Mouse (Mus musculus) limb, embryonic 11.5 days (tissue): ENCODE data around the gene Pcsk5. TPM values are rescaled to one million over a fixed set of nuclear protein-coding genes. Genes with fewer than 3 reads are reported as not detected.
A peak's percentile ranks its signal among the peaks of the same experiment; 100 is the strongest.

Experiments
- ATAC-seq: fragments of 200-750 bp; cut with Nextera tagmentation; 2 replicates; pipeline ENCODE4 v1.8.0; 2017; ENCODE audit warnings: low read depth; ENCODE audit not compliant: insufficient number of reproducible peaks, low FRiP score, low TSS enrichment
- DNase-seq: peaks from one replicate; pipeline ENCODE4 v3.0.0-alpha.2; 2015; ENCODE audit warnings: low spot score
- H3K27ac ChIP-seq: fragments of 300-500 bp; sonication (generic); replicated peaks from 2 replicates; pipeline ENCODE4 v1.5.1; 2014; ENCODE audit warnings: low read depth, mild to moderate bottlenecking, low read length
- H3K27me3 ChIP-seq: fragments of 300-500 bp; sonication (generic); 2 replicates; pipeline ENCODE4 v1.6.1; 2014; ENCODE audit warnings: mild to moderate bottlenecking, low read length, mixed read lengths; ENCODE audit not compliant: control insufficient read depth, insufficient read depth
- H3K36me3 ChIP-seq: fragments of 300-500 bp; sonication (generic); 2 replicates; pipeline ENCODE4 v1.6.1; 2014; ENCODE audit warnings: mild to moderate bottlenecking, low read length, moderate library complexity, mixed read lengths; ENCODE audit not compliant: control insufficient read depth, insufficient read depth
- H3K4me1 ChIP-seq: fragments of 300-500 bp; sonication (generic); 2 replicates; pipeline ENCODE4 v1.6.1; 2014; ENCODE audit warnings: low read length, mixed read lengths; ENCODE audit not compliant: control insufficient read depth, insufficient read depth
- H3K4me2 ChIP-seq: fragments of 300-500 bp; sonication (generic); 2 replicates; pipeline ENCODE4 v1.6.1; 2014; ENCODE audit warnings: low read depth, mild to moderate bottlenecking, moderate library complexity; ENCODE audit not compliant: severe bottlenecking
- H3K4me3 ChIP-seq: fragments of 300-500 bp; sonication (generic); 2 replicates; pipeline ENCODE4 v1.5.1; 2014; ENCODE audit warnings: low read depth, low read length
- H3K9ac ChIP-seq: fragments of 300-500 bp; sonication (generic); 2 replicates; pipeline ENCODE4 v1.6.1; 2014; ENCODE audit warnings: mild to moderate bottlenecking, low read length
- H3K9me3 ChIP-seq: fragments of 300-500 bp; sonication (generic); 2 replicates; pipeline ENCODE4 v1.6.1; 2016; ENCODE audit warnings: low read length; ENCODE audit not compliant: control insufficient read depth
- WGBS: fragments of 180-500 bp; shearing (Covaris S2); extraction: QIAGEN DNeasy Blood & Tissue Kit; methylation state at CpG from one replicate; pipeline ENCODE4 v1.1.7; 2014; 5-methylcytosine and 5-hydroxymethylcytosine counted together
- polyA plus RNA-seq: library from polyadenylated mRNA; unstranded; fragments of >200 nt; fragmentation: Nextera tagmentation; extraction: Ambion mirVana; gene quantifications from 2 replicates; pipeline ENCODE4 v1.2.1, GENCODE M21; 2014

Pcsk5 gene
- polyA plus RNA-seq, 1 experiment from 2014 or later, result 10.5 TPM

GRCm38 (mm10) chr19:17606093-17606492 is 231.3 kb downstream of the Pcsk5 start:
- 91% methylated on average over 2 of the region's 2 CpGs for WGBS
- Histone ChIP-seq H3K4me2 (no peak overlapping the region), H3K4me3 (no peak overlapping the region), H3K36me3 (no peaks in the 10 kb centered on the region), H3K9ac (no peak overlapping the region), H3K4me1 (no peaks in the 10 kb centered on the region), H3K27me3 (no peaks in the 10 kb centered on the region), H3K27ac (no peak overlapping the region), H3K9me3 (no peaks in the 10 kb centered on the region)
- no peak for DNase-seq
- no peak for ATAC-seq

DNA sequence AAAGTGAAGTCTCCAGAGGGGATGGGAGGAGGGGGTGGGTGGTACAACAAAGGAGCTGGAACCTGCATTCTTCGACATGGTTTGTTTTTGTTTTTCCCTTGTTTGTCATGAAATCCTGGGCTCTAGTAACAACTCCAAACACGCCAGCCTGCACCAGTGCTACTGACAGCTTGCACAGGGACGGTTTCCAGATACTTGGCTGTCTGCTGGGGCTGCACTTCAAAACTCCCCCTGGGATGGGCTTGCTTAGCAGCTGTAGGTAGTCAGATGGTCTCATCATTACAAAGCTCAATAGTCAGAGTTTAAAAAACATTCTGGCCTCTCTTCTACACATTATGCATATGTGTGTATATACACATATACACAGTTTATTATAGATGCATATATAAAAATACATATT is 234.1 kb downstream of the Pcsk5 start:
- 47% methylated on average over 3 of the region's 3 CpGs for WGBS
- H3K4me2 ChIP-seq, result no peak overlapping the region
- no peak for DNase-seq

GRCm38 (mm10) chr19:17600347-17600746 is 237.1 kb downstream of the Pcsk5 start:
- no peak overlapping the region for H3K9ac ChIP-seq
- H3K4me2 ChIP-seq, result no peak overlapping the region
- no peaks in the 10 kb centered on the region for H3K36me3 ChIP-seq
- H3K4me3 ChIP-seq, result no peak overlapping the region
- H3K4me1 ChIP-seq, result no peaks in the 10 kb centered on the region
- H3K9me3 ChIP-seq, result no peaks in the 10 kb centered on the region
- DNase-seq (no peak), ATAC-seq (no peak)
- WGBS, result 79% methylated on average over 2 of the region's 2 CpGs
- no peaks in the 10 kb centered on the region for H3K27me3 ChIP-seq
- no peak overlapping the region for H3K27ac ChIP-seq

More for the DNA sequence above, 234.1 kb downstream of the Pcsk5 start:
- Histone ChIP-seq H3K4me1 (no peaks in the 10 kb centered on the region), H3K27me3 (no peaks in the 10 kb centered on the region), H3K9ac (no peak overlapping the region), H3K27ac (no peak overlapping the region), H3K4me3 (no peak overlapping the region), H3K36me3 (no peaks in the 10 kb centered on the region), H3K9me3 (no peaks in the 10 kb centered on the region)
- no peak for ATAC-seq

DNA sequence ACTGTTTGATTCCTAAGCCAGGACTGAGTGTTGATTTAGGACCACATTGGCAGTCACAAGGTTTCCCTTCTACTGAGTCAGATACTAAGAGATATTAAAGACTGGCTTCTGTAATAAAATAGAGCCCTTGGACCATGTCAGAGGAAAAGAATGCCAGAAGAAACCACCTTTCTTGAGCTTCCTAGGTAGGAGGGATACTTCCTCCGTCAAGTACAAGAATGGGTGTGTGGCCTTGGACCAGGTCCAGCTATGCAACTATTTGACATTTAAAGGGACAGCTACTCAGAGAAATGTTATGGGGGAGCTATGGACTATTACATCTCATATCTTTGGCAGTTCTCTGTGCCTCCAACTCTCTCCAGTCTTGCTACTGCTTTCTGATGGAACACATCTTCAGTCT is 244.6 kb downstream of the Pcsk5 start:
- Histone ChIP-seq H3K4me2 (no peak overlapping the region), H3K4me3 (no peak overlapping the region), H3K27me3 (no peaks in the 10 kb centered on the region), H3K4me1 (peaks cover 31% of the 10 kb centered on the region), H3K9ac (no peak overlapping the region), H3K9me3 (no peaks in the 10 kb centered on the region), H3K36me3 (no peaks in the 10 kb centered on the region), H3K27ac (no peak overlapping the region)
- DNase-seq, result no peak
- WGBS, result 24% methylated on average over 1 of the region's 1 CpGs
- ATAC-seq, result no peak

GRCm38 (mm10) chr19:17591335-17591734 is 246.1 kb downstream of the Pcsk5 start:
- no peaks in the 10 kb centered on the region for H3K36me3 ChIP-seq
- DNase-seq, result peak; percentile 67
- H3K4me1 ChIP-seq, result peaks cover 31% of the 10 kb centered on the region

DNA sequence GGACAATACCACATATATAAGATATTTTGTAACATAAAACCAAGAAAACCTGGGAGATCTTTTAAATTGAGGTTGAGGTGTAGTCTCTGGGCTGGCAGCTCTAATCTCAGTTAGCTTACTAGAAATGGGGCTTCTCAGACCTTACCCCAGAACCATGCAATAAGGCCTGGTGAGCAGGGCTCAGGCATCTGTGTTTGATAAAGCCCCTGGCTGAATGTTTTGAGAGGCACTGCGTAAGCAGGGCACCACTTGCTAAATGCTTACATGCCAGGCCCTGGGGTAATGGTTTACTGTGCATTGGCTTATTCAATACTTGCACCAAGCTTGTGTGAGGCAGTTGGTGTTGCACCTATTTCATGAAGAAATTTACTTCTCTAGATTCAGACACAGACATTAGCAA is 247.1 kb downstream of the Pcsk5 start:
- peak overlapping the region; percentile 67 for H3K27ac ChIP-seq
- H3K27me3 ChIP-seq, result no peaks in the 10 kb centered on the region
- no peak overlapping the region for H3K4me2 ChIP-seq
- peaks cover 31% of the 10 kb centered on the region for H3K4me1 ChIP-seq
- no peak overlapping the region for H3K4me3 ChIP-seq
- WGBS, result 10% methylated on average over 1 of the region's 1 CpGs
- H3K36me3 ChIP-seq, result no peaks in the 10 kb centered on the region
- DNase-seq (peak; percentile 64), ATAC-seq (peak; percentile 28; the same call in 1 of the 2 replicates)
- H3K9ac ChIP-seq, result no peak overlapping the region
- H3K9me3 ChIP-seq, result no peaks in the 10 kb centered on the region

More at GRCm38 (mm10) chr19:17591335-17591734, 246.1 kb downstream of the Pcsk5 start:
- peak; percentile 73 for ATAC-seq
- Histone ChIP-seq H3K27ac (peak overlapping the region; percentile 67), H3K4me3 (no peak overlapping the region), H3K9ac (no peak overlapping the region), H3K4me2 (0 out of 2 replicates have a peak overlapping the region, but pooled peaks have one; percentile 7), H3K9me3 (no peaks in the 10 kb centered on the region), H3K27me3 (no peaks in the 10 kb centered on the region)
- 7% methylated on average over 8 of the region's 8 CpGs for WGBS

DNA sequence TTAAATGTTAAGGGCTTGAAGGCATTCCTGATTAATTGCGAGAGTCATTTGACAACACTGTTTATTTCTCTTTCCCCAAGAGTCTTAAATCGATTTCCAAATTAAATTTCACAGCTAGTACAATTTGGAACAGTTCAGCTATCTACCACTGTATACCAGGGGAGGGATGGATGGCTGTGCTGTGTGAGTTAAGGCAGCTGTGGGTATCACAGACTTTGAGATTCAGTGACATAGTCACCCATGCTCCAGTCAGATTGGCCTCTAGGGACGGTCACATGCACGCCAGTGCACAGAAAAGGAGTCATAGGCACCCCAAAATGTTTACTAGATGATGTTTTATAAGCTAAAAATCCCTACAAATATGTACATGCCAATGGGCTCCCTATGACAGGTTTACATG is 260.0 kb downstream of the Pcsk5 start:
- Histone ChIP-seq H3K9me3 (no peaks in the 10 kb centered on the region), H3K27ac (no peak overlapping the region), H3K4me2 (no peak overlapping the region), H3K4me3 (no peak overlapping the region), H3K36me3 (no peaks in the 10 kb centered on the region), H3K4me1 (no peaks in the 10 kb centered on the region), H3K9ac (no peak overlapping the region), H3K27me3 (no peaks in the 10 kb centered on the region)
- 80% methylated on average over 4 of the region's 4 CpGs for WGBS
- no peak for DNase-seq
- ATAC-seq, result no peak

DNA sequence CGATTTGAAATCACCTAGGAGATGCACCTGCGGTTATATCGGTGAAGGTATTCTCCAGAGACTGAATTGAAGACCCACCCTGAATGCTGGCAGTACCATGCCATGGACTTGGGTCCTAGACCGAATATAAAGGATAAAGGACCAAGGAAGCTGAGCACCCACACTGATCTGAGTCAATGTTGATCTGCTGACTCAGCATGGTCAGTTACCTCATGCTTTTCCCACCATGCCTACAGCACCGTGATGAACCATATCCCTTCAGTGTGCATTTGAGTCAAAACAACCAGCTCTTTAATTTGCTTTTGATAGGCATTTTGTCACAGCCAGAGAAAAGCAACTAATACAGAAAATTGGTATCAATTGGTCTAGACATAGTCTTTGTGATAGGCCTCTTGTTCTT is 262.9 kb downstream of the Pcsk5 start:
- Histone ChIP-seq H3K27me3 (no peaks in the 10 kb centered on the region), H3K4me3 (no peak overlapping the region), H3K27ac (no peak overlapping the region), H3K36me3 (no peaks in the 10 kb centered on the region), H3K9me3 (no peaks in the 10 kb centered on the region), H3K4me1 (no peaks in the 10 kb centered on the region), H3K9ac (no peak overlapping the region), H3K4me2 (no peak overlapping the region)
- WGBS, result 96% methylated on average over 5 of the region's 5 CpGs
- DNase-seq (no peak), ATAC-seq (no peak)

GRCm38 (mm10) chr19:17572315-17572714 is 265.1 kb downstream of the Pcsk5 start:
- H3K9me3 ChIP-seq, result no peaks in the 10 kb centered on the region
- no peak overlapping the region for H3K4me3 ChIP-seq
- no peak overlapping the region for H3K9ac ChIP-seq
- no peaks in the 10 kb centered on the region for H3K27me3 ChIP-seq
- ATAC-seq (no peak), DNase-seq (no peak)
- H3K4me1 ChIP-seq, result no peaks in the 10 kb centered on the region
- no peak overlapping the region for H3K27ac ChIP-seq
- peaks cover 2% of the 10 kb centered on the region; the same call in 1 of the 2 replicates for H3K36me3 ChIP-seq
- no peak overlapping the region for H3K4me2 ChIP-seq
- WGBS, result 96% methylated on average over 8 of the region's 8 CpGs
